Mouse (Mus musculus) adrenal gland (tissue): Measurements from ENCODE around the gene Mapk6.
"Not testable (repeated sequence)": the region's sequence is repeated elsewhere in the genome, so short reads cannot be mapped to it uniquely, and the experiment has no call there.

ENCODE experiments used
- intact Hi-C: fragments of 180-260 bp; cut with DNase I; formaldehyde crosslinking; loops from one replicate; pipeline ENCODE4 v1.15.1; 2025
- long read RNA-seq, 2 experiments: library from polyadenylated mRNA; unstranded; transcript quantifications; one replicate each; pipeline ENCODE4 v2.0.0; 2020; ENCODE audit warnings: borderline replicate concordance in 1 of 2; ENCODE audit not compliant: insufficient replicate concordance in 1 of 2

Gene Mapk6
- long read RNA-seq, experiment 1, full-length matches to known transcripts: 2 of 5 reads
- long read RNA-seq, experiment 1, partial matches to known transcripts: 0 of 5 reads
- long read RNA-seq, experiment 1, other reads (novel, unspliced or antisense): 3 of 5 reads
- long read RNA-seq, experiment 2, full-length matches to known transcripts: 5 of 10 reads
- long read RNA-seq, experiment 2, partial matches to known transcripts: 0 of 10 reads
- long read RNA-seq, experiment 2, other reads (novel, unspliced or antisense): 5 of 10 reads

DNA sequence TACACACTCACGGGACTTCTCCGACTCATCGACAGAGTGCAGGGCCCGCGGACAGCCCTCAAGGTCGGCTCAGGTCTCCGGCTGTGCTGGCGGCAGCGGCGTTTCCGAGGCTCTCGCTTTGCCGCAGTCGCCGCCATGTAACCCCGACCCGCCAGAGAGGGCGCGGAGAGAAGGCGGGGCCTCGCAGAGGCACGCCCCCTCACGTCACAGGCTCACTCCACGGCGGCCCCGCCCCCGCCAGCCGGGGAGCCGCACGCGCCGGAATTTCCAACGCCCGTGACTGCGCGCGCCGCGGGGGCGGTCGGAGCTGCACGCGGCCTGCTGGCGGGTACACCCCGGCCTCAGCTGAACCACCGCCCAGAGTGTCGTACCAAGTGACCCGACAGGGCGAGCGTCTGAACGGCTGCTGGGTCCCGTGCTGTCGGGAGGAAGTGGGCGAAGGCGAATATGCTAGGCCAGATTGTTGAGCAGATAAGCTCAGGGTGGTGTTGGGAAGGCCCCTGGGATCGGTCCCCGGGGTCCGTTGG, at the start of gene Mapk6:
Mapk6 (minus strand) TSS at position 154 of the 527 bp plus-strand sequence.
- intact Hi-C loops: loop anchor here (2.0 kb wide), 1 partner anchor 31 kb away; the partner anchor contains the start of gene Leo1

DNA sequence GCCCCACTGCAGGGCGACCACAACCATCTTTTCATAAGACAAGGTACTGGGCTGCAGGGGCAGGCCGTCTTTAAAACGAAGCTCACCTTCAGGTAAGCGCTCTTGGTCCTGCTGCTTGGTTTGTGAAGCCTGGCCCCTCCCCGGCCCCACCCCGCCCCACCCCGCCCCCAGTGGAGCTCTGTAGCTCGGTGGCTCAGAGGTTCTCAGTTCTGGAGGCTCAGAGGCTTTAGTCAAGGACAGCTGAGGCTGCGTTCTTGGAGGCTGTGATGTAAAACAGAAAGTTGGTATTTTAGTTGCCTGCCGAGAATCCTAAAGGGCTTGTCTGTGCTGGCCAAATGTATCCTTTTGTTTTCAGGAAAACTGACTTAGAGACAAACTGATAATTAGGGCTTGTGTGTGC, 45.9 kb upstream of the Mapk6 start:
- intact Hi-C loops: no loop called here

DNA sequence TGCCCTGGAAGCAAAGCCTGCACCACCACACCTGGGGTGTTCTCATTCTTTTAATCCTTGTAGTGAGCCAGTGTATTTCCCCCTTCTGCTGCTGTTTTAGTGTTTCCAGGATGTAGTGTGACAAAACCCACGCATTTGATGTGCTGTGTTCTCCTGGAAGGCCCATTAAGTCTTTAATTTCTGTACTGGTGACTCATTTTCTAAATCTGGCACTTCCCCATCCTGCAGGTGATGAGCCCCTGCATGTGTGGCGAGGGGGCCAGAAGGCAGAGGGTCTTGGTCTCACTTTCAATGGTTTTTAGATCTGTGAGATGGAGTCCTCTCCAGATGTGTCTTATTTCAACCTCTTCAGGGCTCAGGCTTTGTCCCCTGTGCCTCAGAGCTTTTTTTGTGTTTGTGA, 44.2 kb upstream of the Mapk6 start:
- intact Hi-C loops: no loop called here

DNA sequence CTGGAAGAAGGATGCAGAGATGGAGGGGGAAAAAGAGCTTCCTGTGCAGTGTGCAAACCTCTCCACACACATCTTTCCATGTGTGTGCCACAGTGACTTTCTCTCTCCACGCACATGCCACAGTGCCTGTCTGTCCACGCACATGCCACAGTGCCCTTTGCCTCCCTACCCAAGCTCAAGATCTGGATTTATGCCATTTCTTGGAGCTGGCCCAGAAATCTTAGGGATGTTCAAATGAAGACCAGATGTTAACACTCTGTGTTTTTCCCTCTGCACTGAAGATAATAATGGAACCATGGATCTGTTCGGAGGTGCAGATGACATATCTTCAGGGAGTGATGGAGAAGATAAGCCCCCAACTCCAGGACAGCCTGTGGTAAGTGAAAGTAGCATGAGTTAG, 38.2 kb upstream of the Mapk6 start:
- intact Hi-C loops: no loop called here

DNA sequence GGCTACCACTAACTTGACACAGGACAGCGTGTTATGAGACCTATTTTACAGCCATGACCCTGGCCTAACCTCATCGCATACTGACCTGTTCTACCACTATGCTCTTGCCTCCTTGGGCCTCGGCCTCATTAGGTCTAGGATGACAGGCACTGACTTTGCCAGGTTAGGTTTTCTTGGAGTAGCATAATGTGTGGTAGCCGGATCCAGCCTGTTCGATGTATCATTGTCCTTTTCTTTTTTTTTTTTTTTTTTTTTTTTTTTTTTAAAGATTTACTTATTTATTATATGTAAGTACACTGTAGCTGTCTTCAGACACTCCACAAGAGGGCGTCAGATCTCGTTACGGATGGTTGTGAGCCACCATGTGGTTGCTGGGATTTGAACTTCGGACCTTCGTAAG, 36.8 kb upstream of the Mapk6 start:
- intact Hi-C loops: not testable (repeated sequence)

DNA sequence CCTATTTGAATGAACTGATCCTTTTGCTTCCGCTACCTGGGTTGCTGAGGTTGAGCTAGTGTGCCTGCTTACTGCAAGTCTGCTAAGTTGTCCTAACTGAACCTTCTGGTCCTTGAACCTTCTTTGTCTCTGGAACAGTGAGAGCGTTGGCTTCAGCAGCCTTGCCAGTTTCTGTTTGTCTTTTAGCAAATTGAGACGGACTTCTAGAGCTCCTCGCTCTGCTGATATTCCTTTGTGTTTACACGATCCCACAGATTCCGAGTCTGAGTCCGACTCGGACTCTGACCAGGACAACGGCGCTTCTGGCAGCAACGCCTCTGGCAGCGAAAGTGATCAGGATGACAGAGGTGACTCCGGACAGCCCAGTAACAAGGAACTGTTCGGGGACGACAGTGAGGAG, 35.2 kb upstream of the Mapk6 start:
- intact Hi-C loops: no loop called here

DNA sequence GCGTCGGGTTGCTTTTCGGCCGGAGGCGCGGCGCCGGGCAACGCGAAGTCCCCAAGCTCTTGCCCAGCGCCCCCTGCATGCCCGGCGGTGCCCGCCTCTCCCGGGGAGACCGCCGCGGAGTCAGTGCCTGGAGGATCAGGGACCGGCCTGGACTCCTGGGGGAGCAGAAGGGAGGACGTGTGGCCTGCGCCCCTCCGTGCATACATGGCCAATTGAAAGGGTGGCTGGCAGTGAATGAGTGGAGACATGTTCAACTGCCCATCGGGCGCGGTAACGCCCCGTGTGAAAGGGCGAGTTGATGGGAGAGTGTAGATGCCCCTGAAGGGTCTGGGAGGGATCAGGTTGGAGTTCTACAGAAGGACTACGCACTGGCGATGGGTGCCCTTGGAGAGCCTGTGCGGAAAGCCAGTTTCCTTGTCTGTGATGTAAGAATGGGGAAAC, 31.9 kb upstream of the Mapk6 start:
- intact Hi-C loops: loop anchor here (2.0 kb wide), 1 partner anchor 33 kb away; no protein-coding TSS in a partner anchor

DNA sequence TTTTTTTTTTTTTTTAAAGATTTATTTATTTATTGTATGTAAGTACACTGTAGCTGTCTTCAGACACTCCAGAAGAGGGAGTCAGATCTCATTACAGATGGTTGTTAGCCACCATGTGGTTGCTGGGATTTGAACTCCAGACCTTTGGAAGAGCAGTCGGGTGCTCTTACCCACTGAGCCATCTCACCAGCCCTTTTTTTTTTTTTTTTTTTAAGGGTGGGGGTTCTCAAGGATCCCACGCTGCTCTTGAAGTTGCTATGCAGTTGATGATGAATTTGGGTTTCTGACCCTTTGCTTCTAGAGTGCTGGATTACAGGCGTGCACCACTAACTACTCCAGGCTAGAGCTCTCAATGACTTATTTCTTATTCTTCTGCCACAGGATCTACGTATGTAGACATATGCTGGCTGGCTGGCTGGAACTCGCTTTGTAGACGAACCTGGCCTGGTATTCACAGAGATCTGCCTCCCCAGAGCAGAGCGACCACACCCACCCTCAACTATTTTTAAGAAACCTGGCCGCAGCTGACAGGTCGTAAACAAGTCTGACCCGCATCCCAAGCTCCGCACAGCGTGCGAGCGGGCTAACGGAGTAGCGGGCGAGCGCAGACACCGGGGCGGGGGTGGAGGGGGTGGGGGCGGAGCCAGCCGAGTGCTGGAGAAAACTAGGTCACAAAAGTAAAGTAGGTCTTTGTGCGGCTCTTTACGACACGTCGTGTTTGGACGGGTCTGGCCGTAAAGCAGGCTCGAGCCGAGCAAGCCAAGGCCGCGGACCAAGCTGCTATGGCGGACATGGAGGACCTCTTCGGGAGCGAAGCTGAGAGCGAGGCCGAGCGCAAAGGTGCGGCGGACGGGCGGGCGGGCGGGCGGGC, 31.2 kb upstream of the Mapk6 start, which contains the start of gene Leo1:
Leo1 (plus strand) TSS at position 729 of the 871 bp plus-strand sequence.
- intact Hi-C loops: loop anchor here (2.0 kb wide), 1 partner anchor 32 kb away; no protein-coding TSS in a partner anchor

DNA sequence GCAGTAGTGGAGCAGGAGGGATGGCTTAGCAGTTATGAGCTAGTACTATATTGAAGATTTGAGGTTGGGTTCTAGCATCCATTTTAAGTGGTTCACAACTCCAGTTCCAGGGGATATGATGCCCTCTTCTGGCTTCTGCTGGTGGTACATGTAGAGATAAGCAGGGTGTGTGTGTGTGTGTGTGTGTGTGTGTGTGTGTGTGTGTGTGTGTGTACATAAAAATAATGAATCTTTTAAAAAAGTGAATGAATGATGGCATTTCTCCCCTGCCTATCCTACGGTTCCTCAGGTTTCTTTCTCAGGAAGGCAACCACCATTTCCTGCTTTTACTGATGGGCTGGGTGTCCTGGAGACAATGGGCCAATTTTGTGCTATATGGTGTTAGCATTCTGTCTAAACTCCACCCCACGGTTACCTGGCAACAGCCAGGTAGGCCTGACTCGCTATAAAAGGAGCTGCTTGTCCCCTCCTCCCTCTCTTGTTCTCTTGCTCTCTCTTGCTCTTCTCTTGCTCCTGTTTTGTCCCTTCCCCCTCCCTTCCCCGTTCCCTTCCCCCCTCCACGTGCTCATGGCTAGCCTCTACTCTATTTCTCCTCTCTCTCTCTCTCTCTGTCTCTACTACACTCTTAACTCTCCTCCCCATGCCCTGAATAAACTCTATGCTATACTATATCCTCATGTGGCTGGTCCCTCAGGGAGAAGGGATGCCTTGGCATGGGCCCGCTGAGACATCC, 28.0 kb upstream of the Mapk6 start:
- intact Hi-C loops: no loop called here

DNA sequence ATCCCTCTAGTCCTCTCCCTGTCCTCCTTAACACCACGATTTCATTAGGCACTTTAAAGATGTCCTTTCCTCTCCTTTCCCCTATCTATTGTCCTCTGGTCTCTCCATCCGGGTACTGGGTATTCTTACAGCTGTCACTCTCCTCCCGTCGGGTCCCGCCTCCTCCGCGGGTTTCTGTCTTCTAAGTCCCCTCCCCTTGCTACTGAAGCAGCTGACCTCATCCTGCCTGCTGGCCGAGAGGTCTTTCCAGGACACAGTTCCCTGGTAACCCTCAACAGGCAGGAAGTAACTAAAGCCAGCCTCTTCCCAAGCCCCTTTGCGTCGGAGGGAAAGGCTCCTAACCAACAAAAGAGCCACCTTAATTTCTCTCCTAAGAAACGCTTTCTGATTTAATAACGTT, 26.1 kb upstream of the Mapk6 start:
- intact Hi-C loops: loop anchor here (2.0 kb wide), 1 partner anchor 75 kb away; no protein-coding TSS in a partner anchor

DNA sequence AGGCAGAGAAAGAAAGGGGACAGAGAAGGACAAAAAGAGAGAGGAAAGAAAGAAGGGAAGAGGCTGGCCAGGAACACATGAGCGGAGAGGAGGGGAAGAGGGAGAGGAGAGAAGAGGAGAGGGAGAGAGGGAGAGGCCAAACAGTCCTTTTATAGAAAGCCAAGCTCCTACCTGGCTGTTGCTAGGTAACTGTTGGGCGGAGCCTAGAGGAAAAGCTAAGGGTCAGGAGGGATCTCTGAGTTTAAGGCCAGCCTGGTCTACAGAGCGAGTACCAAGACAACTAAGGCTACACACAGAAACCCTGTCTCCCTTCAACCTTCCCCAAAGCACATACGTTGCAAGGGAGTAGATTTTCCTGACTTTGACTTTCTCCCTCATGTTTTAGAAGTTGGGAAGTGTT, 25.5 kb upstream of the Mapk6 start:
- intact Hi-C loops: loop anchor here (2.0 kb wide), 1 partner anchor 74 kb away; no protein-coding TSS in a partner anchor

DNA sequence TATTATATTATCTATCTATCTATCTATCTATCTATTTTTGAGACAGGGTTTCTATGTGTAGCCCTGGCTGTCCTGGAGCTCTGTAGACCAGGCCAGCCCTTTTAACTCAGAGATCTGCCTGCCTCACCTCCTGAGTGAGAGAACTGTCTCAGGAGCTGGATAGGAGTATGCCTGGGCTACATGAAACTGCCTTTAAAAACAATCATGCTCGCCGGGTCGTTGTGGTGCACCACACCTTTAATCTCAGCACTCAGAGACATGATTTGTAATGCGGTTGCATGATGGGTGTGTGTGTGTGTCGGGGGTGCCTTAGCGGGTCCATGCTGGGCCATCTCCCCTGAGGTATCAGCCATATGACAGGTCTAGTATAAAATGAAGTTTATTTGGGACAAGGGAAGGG, 25.1 kb upstream of the Mapk6 start:
- intact Hi-C loops: loop anchor here (2.0 kb wide), 1 partner anchor 74 kb away; no protein-coding TSS in a partner anchor

DNA sequence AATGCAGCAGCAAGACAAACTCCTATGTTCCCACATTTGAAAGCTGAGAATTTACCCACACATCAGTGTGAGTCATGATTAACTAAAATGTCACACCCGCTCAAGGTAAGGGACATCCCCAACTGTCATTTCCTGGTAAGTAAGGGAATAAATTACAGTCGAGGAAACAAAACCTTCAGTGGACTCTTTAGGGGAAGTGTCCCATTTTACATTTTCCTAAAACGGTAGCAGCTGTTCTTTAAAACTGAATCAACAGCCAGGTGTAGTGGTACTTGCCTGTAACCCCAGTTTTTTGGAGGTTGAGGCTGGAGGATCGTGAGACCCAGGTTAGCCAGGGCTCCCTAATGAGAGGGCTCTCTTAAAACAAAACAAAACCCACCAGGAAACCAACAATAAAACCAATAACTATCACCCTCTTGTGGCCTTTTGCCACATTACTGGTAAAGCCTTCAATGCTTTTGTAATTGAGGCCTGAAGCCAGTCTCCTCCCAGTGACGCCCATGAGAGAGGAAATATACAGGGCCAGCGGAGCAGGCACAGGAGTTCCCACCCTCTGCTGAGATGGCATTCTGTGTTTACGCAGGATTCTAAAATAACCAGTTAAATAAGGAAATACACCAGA, 24.5 kb upstream of the Mapk6 start:
- intact Hi-C loops: loop anchor here (2.0 kb wide), 1 partner anchor 73 kb away; no protein-coding TSS in a partner anchor

DNA sequence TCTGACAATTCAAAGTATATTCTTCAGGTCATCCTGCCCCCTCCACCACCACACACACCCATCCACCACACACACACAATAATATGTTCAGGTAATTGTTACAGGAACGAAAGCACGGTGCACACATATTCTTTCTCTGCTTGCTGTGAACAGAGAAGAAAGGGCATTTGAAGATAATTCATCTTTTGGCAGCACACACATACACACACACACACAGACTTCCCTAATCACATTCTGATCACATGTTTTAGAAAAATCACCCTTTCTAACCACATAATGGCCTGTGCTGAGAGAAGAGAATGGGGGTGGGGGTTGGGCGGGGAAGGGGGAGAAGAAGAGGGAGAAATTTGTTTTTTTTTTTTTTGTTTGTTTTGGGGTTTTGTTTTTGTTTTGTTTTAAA, 22.9 kb upstream of the Mapk6 start:
- intact Hi-C loops: no loop called here

DNA sequence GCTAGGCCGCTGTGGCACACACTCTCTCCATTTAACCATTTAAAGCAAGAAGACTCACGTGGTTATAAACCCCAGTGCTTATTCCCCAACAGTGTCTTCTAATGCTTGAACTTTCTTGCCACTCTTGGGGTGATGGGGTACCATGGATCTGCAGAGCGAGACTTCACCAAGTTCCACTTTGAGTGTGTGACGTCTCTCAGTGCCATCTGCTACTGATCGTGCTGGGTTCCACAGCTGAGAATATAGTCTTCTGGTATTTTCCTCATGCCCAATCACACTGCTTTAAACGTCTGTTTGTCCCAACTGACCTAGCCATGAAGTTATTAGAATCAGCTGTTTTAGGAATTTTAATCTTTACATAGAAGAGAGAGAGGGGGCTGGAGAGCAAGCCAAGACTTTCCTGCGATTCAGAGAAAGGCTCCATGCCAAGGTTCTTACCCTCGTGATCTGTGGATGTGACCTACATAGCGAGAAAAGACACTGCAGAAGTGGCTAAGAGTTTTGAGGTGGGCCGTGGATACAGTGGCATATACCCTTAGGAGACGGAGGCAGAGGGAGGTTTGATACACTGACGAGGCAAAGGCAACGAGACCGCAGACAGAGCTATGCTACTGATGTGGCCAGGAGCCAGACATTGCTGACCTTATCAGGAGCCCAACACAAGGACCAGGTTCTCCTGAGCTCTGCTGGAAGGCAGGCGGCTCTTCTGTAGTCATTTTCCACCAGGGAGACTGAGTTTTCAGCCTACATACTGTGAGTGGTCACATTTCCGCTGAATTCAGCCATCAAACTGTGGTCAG, 21.2 kb upstream of the Mapk6 start:
- intact Hi-C loops: no loop called here

DNA sequence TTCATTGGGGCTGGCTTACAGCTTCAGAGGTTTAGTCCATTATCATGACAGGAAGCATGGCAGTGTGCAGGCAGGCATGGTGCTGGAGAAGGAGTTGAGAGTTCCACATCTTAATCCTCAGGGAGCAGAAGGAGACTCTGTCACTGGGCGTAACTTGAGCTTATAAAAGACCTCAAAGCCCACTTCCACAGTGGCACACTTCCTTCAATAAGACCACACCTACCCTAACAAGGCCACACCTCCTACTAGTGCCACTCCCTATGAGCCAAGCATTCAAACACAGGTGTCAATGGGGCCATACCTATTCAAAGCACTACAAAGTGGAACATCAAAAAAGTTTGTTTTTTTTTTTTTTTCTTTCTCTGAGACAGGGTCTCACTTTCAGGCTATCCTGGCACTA, 19.9 kb upstream of the Mapk6 start:
- intact Hi-C loops: no loop called here

DNA sequence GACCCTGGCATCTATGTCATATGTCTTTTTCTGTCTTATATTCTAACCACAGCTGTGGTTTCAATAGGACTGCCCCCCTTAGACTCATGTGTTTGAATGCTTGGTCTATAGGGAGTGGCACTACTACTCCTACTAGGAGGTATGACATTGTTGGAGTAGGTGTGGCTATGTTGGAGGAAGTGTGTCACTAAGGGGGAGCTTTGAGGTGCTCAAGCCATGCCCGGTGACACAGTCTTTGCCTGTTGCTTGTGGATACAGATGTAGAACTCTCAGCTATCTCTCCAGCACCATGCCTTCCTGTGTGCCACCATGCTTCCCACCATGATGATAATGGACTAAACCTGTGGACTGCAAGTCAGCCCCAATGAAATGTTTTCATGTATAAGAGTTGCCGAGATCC, 19.2 kb upstream of the Mapk6 start:
- intact Hi-C loops: no loop called here

DNA sequence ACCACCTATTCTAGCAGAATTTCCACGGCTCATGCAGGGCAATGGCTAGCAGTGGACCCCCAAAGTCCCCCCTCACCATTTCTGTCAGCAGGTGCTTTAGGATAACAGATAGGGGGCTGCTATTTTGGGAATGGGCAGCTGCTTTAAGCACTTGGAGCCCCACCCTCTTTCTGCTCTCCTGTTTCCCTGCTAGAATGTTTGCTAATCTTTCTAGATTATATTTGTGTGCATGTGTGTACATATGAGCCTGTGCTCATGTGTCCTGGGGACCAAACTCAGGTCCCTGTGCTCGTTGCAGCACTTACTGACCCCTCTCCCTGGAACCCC, 18.4 kb upstream of the Mapk6 start:
- intact Hi-C loops: no loop called here

DNA sequence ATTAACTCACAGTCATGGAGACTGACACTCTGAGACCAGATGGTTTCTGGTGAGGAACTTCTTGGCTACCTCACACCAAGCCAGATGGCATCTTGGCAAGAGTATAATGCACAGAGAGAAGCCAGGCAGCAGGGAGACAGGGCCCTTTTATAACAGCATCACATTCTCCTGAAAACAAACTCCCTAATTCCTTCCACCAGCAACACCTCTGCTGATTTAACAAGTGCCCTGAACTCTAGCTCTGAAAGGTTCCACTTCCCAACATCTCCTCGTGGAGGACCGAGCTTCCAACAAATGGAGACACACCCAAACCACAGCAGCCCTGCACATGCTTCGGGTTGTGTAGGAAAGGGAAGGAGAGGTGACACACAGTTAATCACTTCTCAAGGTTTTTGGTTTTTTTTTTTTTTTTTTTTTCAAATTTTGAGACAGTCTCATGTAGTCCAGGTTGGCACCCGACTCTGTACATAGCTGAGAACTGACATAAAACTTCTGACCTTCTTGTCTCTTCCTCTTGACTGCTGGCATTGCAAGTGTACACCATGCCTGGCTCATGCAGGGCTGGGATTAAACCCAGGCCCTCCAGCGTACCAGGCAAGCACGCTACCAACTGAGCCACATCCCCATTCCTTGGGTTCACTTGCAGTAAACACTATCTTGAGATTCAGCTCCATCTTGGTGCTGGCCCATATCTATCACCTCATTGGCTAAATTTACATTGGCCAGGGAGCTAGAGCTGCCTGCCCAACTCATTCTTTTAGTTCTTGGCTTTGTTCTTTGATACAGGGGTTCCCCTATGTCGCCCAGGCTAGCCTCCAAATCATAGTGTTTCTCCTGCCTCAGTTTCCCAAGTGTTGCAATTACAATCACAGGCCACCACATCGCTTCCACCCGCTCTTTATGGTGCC, 17.8 kb upstream of the Mapk6 start:
- intact Hi-C loops: no loop called here
